Mouse (Mus musculus): ENCODE data around the gene Pigt.

GRCm38 (mm10) chr2:164549338-164549737 lies 52.0 kb downstream of the Pigt start:
- no peak for TF ChIP-seq POLR2A (IDR thresholded peaks at IDR 0.05; ENCODE audit: extremely low read depth, insufficient read depth, low read length)
- no peak for TF ChIP-seq CTCF (IDR thresholded peaks at IDR 0.05; ENCODE audit: extremely low read depth, insufficient read depth, low read length)

All from cortical plate, adult 2 months (tissue).